Mouse (Mus musculus) myocyte (in vitro differentiated cells): ENCODE data around the gene Fat2. TPM values are rescaled to one million over a fixed set of nuclear protein-coding genes. Genes with fewer than 3 reads are reported as not detected.

Experiments used
- H3K27me3 ChIP-seq: one replicate; pipeline ENCODE4 v1.6.1; 2011; ENCODE audit not compliant: control insufficient read depth, insufficient read depth, insufficient read length
- H3K36me3 ChIP-seq: one replicate; pipeline ENCODE4 v1.6.1; 2011; ENCODE audit not compliant: control insufficient read depth, insufficient read depth
- H3K4me2 ChIP-seq: one replicate; pipeline ENCODE4 v1.6.1; 2011; ENCODE audit warnings: low read depth, control low read depth
- H3K4me3 ChIP-seq: one replicate; pipeline ENCODE4 v1.5.1; 2011; ENCODE audit warnings: mild to moderate bottlenecking, control low read depth, moderate library complexity
- H3K79me2 ChIP-seq: one replicate; pipeline ENCODE4 v1.6.1; 2011; ENCODE audit not compliant: control insufficient read depth, insufficient read depth
- H3ac ChIP-seq: one replicate; pipeline ENCODE4 v1.6.1; 2011; ENCODE audit not compliant: control insufficient read depth, insufficient read length
- CEBPB ChIP-seq: IDR thresholded peaks from 2 replicates; pipeline ENCODE4 v1.6.1; 2011; ENCODE audit warnings: mild to moderate bottlenecking, moderate library complexity; ENCODE audit not compliant: poor library complexity, insufficient read depth, severe bottlenecking
- E2F4 ChIP-seq: IDR thresholded peaks from one replicate; pipeline ENCODE4 v1.6.1; 2011; ENCODE audit warnings: mild to moderate bottlenecking, control low read depth, moderate library complexity; ENCODE audit not compliant: insufficient read depth
- MAX ChIP-seq: IDR thresholded peaks from one replicate; pipeline ENCODE4 v1.6.1; 2011; ENCODE audit warnings: low read depth, mild to moderate bottlenecking, control low read depth
- MYOD1 ChIP-seq, 3 experiments: IDR thresholded peaks; one replicate each; pipeline ENCODE4 v1.6.1; 2011; ENCODE audit warnings: control low read depth in 2 of 3, low read depth in 2 of 3, mild to moderate bottlenecking in 2 of 3, moderate library complexity in 1 of 3; ENCODE audit not compliant: insufficient read length in 2 of 3, control insufficient read depth in 1 of 3
- MYOG ChIP-seq, 3 experiments: IDR thresholded peaks; one replicate each; pipeline ENCODE4 v1.6.1; 2011; ENCODE audit warnings: control low read depth in 2 of 3, low read depth in 2 of 3, mild to moderate bottlenecking in 2 of 3; ENCODE audit not compliant: insufficient read length in 2 of 3, control insufficient read depth in 1 of 3, insufficient read depth in 1 of 3
- POLR2A ChIP-seq: IDR thresholded peaks from one replicate; pipeline ENCODE4 v1.6.1; 2011; ENCODE audit warnings: low read depth, mild to moderate bottlenecking, control low read depth, moderate library complexity; ENCODE audit not compliant: insufficient read length
- POLR2AphosphoS2 ChIP-seq: IDR thresholded peaks from one replicate; pipeline ENCODE4 v1.6.1; 2011; ENCODE audit warnings: low read depth, control low read depth; ENCODE audit not compliant: insufficient read length
- REST ChIP-seq: IDR thresholded peaks from one replicate; pipeline ENCODE4 v1.6.1; 2011; ENCODE audit warnings: mild to moderate bottlenecking, control low read depth, moderate library complexity; ENCODE audit not compliant: insufficient read depth, insufficient read length
- SRF ChIP-seq: IDR thresholded peaks from one replicate; pipeline ENCODE4 v1.6.1; 2011; ENCODE audit warnings: low read depth; ENCODE audit not compliant: control insufficient read depth, insufficient read length
- TCF12 ChIP-seq: IDR thresholded peaks from one replicate; pipeline ENCODE4 v1.6.1; 2011; ENCODE audit warnings: mild to moderate bottlenecking, control low read depth; ENCODE audit not compliant: poor library complexity, insufficient read depth, severe bottlenecking
- TCF3 ChIP-seq: IDR thresholded peaks from one replicate; pipeline ENCODE4 v1.6.1; 2011; ENCODE audit warnings: low read depth, control low read depth; ENCODE audit not compliant: insufficient read length
- USF1 ChIP-seq: IDR thresholded peaks from one replicate; pipeline ENCODE4 v1.6.1; 2011; ENCODE audit warnings: low read depth, mild to moderate bottlenecking, control low read depth, moderate library complexity
- polyA plus RNA-seq: library from polyadenylated mRNA; unstranded; fragments of >200 nt; fragmentation: generic; extraction: Trizol; gene quantifications from one replicate; pipeline ENCODE4 v1.2.1, GENCODE M21; 2012; ENCODE audit warnings: missing spikeins

The Fat2 gene
- polyA plus RNA-seq, 1 experiment = 0.06 TPM

GRCm38 (mm10) chr11:55209626-55210353 is 126.6 kb downstream of the Fat2 start:
- H3ac ChIP-seq = no peak overlapping the region
- H3K36me3 ChIP-seq = no peaks in the 10 kb centered on the region
- peaks cover 4% of the 10 kb centered on the region for H3K79me2 ChIP-seq
- H3K4me3 ChIP-seq = no peak overlapping the region
- no peak overlapping the region for H3K4me2 ChIP-seq
- H3K27me3 ChIP-seq = no peaks in the 10 kb centered on the region
- TF ChIP-seq REST (no peak), POLR2AphosphoS2 (no peak), POLR2A (no peak), TCF12 (no peak)

DNA sequence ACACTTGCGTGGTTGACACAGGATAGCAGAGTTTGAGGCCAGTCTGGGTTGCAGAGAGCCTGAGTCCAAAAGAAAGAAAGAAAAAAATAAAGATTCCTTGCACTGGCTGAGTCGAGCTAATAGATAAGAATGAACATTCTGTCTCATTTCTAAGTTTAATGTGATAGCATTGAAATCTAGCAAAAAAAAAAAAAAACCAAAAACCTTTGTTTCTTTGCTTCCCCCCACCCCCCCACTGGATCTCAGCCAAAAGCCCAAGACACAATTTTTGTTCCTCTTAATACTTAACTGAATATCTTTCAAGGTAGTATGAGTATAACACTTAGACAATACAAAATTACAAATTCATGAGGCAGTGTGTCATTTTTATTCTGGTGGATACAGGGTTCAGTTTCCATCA is 127.3 kb downstream of the Fat2 start:
- Histone ChIP-seq H3K79me2 (peaks cover 4% of the 10 kb centered on the region), H3K36me3 (no peaks in the 10 kb centered on the region), H3ac (no peak overlapping the region), H3K4me3 (no peak overlapping the region), H3K4me2 (no peak overlapping the region), H3K27me3 (no peaks in the 10 kb centered on the region)
- no peak for TF ChIP-seq MAX
- no peak for TF ChIP-seq MYOD1 (IDR thresholded peaks at IDR 0.05; ENCODE audit: control insufficient read depth in 1 of 3, insufficient read length in 2 of 3, low read depth in 2 of 3)
- TF ChIP-seq USF1 = no peak
- no peak for TF ChIP-seq POLR2AphosphoS2
- TF ChIP-seq TCF12 = no peak
- no peak for TF ChIP-seq E2F4
- no peak for TF ChIP-seq MYOG (IDR thresholded peaks at IDR 0.05; ENCODE audit: control insufficient read depth in 1 of 3, insufficient read depth in 1 of 3, insufficient read length in 2 of 3, low read depth in 2 of 3)

DNA sequence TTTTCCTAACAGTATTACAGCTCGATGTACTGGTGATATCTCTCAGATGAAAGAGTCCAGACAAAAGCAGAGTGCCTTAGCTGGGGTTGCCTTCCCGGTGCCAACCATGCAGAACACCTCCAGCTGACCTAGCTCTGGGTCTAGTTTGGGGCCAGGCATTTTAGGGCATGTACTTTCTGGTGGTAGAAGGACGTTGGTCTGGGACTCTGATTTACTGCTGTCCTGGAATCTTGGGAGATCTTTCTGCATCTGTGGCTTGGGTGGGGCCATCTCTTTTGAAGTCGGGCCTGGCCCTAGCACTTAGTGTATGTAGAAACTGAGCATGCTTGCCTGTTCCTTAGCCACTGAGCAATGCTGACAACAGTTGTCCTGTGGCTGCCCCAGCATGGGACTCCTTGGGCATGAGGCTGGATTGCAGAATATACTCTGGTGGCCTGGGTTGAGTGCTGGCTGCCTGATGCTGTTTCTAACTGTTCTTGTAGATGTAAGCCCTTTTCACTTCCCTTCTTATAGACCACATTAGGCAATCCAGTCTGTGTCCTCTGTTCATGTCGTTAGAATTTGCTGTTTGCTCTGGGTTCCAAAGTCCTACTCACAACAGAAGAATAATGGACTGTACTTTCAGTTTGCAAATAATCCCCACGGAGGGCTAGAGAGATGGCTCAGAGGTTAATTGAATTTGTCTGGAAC is 128.2 kb downstream of the Fat2 start:
- Histone ChIP-seq H3K27me3 (no peaks in the 10 kb centered on the region), H3K79me2 (peaks cover 4% of the 10 kb centered on the region), H3K36me3 (no peaks in the 10 kb centered on the region), H3K4me2 (no peak overlapping the region), H3ac (no peak overlapping the region), H3K4me3 (no peak overlapping the region)
- TF ChIP-seq E2F4 (no peak), SRF (no peak), USF1 (no peak), MYOG (IDR thresholded peaks at IDR 0.05; ENCODE audit: control insufficient read depth in 1 of 3, insufficient read depth in 1 of 3, insufficient read length in 2 of 3, low read depth in 2 of 3) (peak in 1 of 3 experiments; percentile 21), TCF3 (no peak), POLR2AphosphoS2 (no peak), MYOD1 (IDR thresholded peaks at IDR 0.05; ENCODE audit: control insufficient read depth in 1 of 3, insufficient read length in 2 of 3, low read depth in 2 of 3) (no peak)

- peak overlapping the region; percentile 43 for H3K4me3 ChIP-seq
- H3K79me2 ChIP-seq = no peaks in the 10 kb centered on the region
- peak overlapping the region; percentile 90 for H3K4me2 ChIP-seq
- H3K27me3 ChIP-seq = no peaks in the 10 kb centered on the region
- no peak for TF ChIP-seq USF1
- TF ChIP-seq SRF = no peak
- TF ChIP-seq POLR2AphosphoS2 = no peak
- TF ChIP-seq CEBPB = no peak
- TF ChIP-seq MYOG (IDR thresholded peaks at IDR 0.05; ENCODE audit: control insufficient read depth in 1 of 3, insufficient read depth in 1 of 3, insufficient read length in 2 of 3, low read depth in 2 of 3) = no peak
- no peak for TF ChIP-seq TCF12
- TF ChIP-seq MYOD1 (IDR thresholded peaks at IDR 0.05; ENCODE audit: control insufficient read depth in 1 of 3, insufficient read length in 2 of 3, low read depth in 2 of 3) = no peak
- TF ChIP-seq POLR2A = no peak
- no peak for TF ChIP-seq E2F4
- TF ChIP-seq MAX = no peak
- no peak for TF ChIP-seq TCF3
- no peak for TF ChIP-seq REST
- H3K36me3 ChIP-seq = no peaks in the 10 kb centered on the region
- peak overlapping the region; percentile 15 for H3ac ChIP-seq
Measured at GRCm38 (mm10) chr11:55204602-55205001, 131.8 kb downstream of the Fat2 start.

DNA sequence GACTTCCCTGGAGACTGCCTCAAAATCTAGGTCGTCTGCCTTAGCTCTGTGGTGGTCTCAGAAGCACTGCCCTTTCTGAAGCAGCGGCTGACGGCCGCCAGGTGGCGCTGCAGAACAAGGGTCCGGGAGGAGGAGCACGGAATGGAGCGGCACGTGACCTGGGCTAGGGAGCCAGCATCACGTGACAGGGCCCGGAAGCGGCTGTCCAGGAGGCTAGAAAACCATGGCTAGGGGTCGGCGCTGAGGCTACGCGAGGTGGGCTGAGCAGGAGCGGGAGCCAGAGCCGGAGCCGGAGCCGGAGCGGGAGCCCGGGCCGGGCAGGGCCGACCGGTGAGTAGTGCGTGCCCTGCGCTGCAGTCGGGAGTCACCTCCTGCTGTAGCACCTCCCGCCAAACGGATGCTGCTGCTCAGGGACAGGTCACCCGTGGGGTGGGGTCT is 132.2 kb downstream of the Fat2 start, which contains the start of gene Slc36a1:
Gene Slc36a1 (plus strand): TSS at position 192 of the 438 bp plus-strand sequence.
- peak within 1 kb of the TSS; percentile 43 for H3K4me3 ChIP-seq
- TF ChIP-seq CEBPB (no peak), E2F4 (no peak), TCF3 (no peak), POLR2AphosphoS2 (peak; percentile 44), SRF (peak; percentile 10), POLR2A (no peak), MAX (no peak), MYOG (IDR thresholded peaks at IDR 0.05; ENCODE audit: control insufficient read depth in 1 of 3, insufficient read depth in 1 of 3, insufficient read length in 2 of 3, low read depth in 2 of 3) (peak in 1 of 3 experiments; percentile 35), TCF12 (no peak), MYOD1 (IDR thresholded peaks at IDR 0.05; ENCODE audit: control insufficient read depth in 1 of 3, insufficient read length in 2 of 3, low read depth in 2 of 3) (no peak), USF1 (peak; percentile 99), REST (no peak)

More for the DNA sequence above, 132.2 kb downstream of the Fat2 start, which contains the start of gene Slc36a1:
- H3K36me3 ChIP-seq = no peaks in the 10 kb centered on the region
- H3K27me3 ChIP-seq = no peaks in the 10 kb centered on the region
- peak within 1 kb of the TSS; percentile 15 for H3ac ChIP-seq
- H3K79me2 ChIP-seq = no peaks in the 10 kb centered on the region
- H3K4me2 ChIP-seq = peak within 1 kb of the TSS; percentile 90
